Mouse (Mus musculus) layer of hippocampus, adult 9-10 months (tissue): ENCODE measurements around the gene Cacng7.
"Not testable (repeated sequence)": the region's sequence is repeated elsewhere in the genome, so short reads cannot be mapped to it uniquely, and the experiment has no call there.

Source experiments
- DNase-seq: peaks from one replicate; pipeline ENCODE4 v3.0.0; 2022; ENCODE audit warnings: low spot score

Gene Cacng7

GRCm38 (mm10) chr7:3389444-3390412, 57.0 kb downstream of the Cacng7 start:
- no peak for DNase-seq

- no peak for DNase-seq
Measured at GRCm38 (mm10) chr7:3390413-3391080, 57.8 kb downstream of the Cacng7 start, which contains the start of gene Cacng8. Gene Cacng8 (plus strand): TSS chr7:3390683.

GRCm38 (mm10) chr7:3391081-3391451, 58.3 kb downstream of the Cacng7 start:
- no peak for DNase-seq

- DNase-seq = no peak
Measured at GRCm38 (mm10) chr7:3391809-3392208, 59.1 kb downstream of the Cacng7 start.

- no peak for DNase-seq
Measured at GRCm38 (mm10) chr7:3397355-3397754, 64.6 kb downstream of the Cacng7 start.

GRCm38 (mm10) chr7:3397797-3398196, 65.0 kb downstream of the Cacng7 start:
- DNase-seq = no peak

- DNase-seq = not testable (repeated sequence)
Measured at GRCm38 (mm10) chr7:3398363-3398762, 65.6 kb downstream of the Cacng7 start.

- no peak for DNase-seq
Measured at GRCm38 (mm10) chr7:3399937-3400336, 67.2 kb downstream of the Cacng7 start.

GRCm38 (mm10) chr7:3409729-3410520, 77.2 kb downstream of the Cacng7 start:
- no peak for DNase-seq

GRCm38 (mm10) chr7:3411160-3411941, 78.6 kb downstream of the Cacng7 start:
- no peak for DNase-seq

- DNase-seq = no peak
Measured at GRCm38 (mm10) chr7:3412036-3412435, 79.3 kb downstream of the Cacng7 start.

GRCm38 (mm10) chr7:3414888-3415287, 82.1 kb downstream of the Cacng7 start:
- no peak for DNase-seq

GRCm38 (mm10) chr7:3415378-3415777, 82.6 kb downstream of the Cacng7 start:
- DNase-seq = no peak
